10 mouse cellular contexts compared by ENCODE assay signal in genomic region chr3:106278571-106278970, GRCm38 (mm10). TPM values are rescaled to one million over a fixed set of nuclear protein-coding genes. Genes with fewer than 3 reads are reported as not detected.
"Had no signal": no experiment of that assay in that cellular context is flagged by ENCODE, and none has a peak within 500 bp of the region (broad histone marks: within the 10 kb centered on the region; RNA-seq: fewer than 3 reads in every experiment).

No protein-coding gene starts in this region.

RNA-seq across cellular contexts. Expression of gene Chil4, which starts 59.3 kb away (rescaled TPM):
- total RNA-seq: neutrophil, adult 5-6 weeks had no signal
- polyA plus RNA-seq: neural tube, embryonic 14.5 days; neural tube, embryonic 15.5 days; small intestine, adult 2 months; spleen, adult 2 months; stomach, embryonic 14.5 days; stomach, embryonic 15.5 days; stomach, embryonic 16.5 days; testis, adult 2 months; urinary bladder, adult 2 months had no signal
